Mouse (Mus musculus): ENCODE results near the gene Tm9sf2. TPM values are rescaled to one million over a fixed set of nuclear protein-coding genes. Genes with fewer than 3 reads are reported as not detected.

Gene Tm9sf2
- total and polyA plus RNA-seq, 3 experiments = 76.0 to 162 (median 131) TPM

DNA sequence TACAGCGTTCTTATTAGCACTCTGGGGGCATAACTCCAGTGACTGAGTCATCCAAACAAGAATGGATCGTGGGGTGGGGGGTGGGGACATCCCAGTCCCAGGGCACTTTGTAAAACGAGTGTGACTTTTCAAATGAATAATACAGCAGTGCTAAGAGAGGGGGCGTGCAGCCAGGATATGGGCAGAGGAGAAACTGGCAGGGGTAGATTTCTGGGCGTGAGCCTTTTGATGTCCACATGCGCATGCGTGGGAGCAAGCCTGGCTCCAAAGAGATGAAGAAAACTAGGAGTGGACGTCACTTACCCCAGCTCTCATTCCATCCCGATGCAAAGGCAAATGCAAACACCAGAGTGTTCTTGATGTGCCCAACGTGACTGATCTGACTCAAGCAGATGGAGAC, 32.5 kb upstream of the Tm9sf2 start:
- Histone ChIP-seq H3K9me3 (replicated peaks) (no peaks in the 10 kb centered on the region), H3K27me3 (ENCODE audit: insufficient read depth, low read length) (peaks cover 60% of the 10 kb centered on the region), H3K4me3 (ENCODE audit: low read depth, low read length) (no peak overlapping the region), H3K36me3 (replicated peaks) (no peaks in the 10 kb centered on the region), H3K4me1 (ENCODE audit: insufficient read depth, low read depth, low read length) (no peaks in the 10 kb centered on the region)
- ATAC-seq (ENCODE audit: extremely low read depth, insufficient number of reproducible peaks, low FRiP score, poor library complexity, severe bottlenecking) (no peak), DNase-seq (ENCODE audit: low spot score) (no peak)
- TF ChIP-seq CTCF (IDR thresholded peaks at IDR 0.05; ENCODE audit: low read depth, low read length) = no peak
- no peak for TF ChIP-seq GATA2 (IDR thresholded peaks at IDR 0.05; ENCODE audit: borderline replicate concordance, low read depth, low read length)
- no peak for TF ChIP-seq POLR2AphosphoS5 (IDR thresholded peaks at IDR 0.05; ENCODE audit: insufficient replicate concordance, low read depth, low read length)
- no peak for TF ChIP-seq TAL1 (conservative IDR thresholded peaks at IDR 0.05; ENCODE audit: low read depth, low read length)
- TF ChIP-seq GATA1 (IDR thresholded peaks at IDR 0.05; ENCODE audit: borderline replicate concordance, low read length) = no peak

- no peak for DNase-seq (ENCODE audit: low spot score)
- no peak for TF ChIP-seq TAL1 (conservative IDR thresholded peaks at IDR 0.05; ENCODE audit: low read depth, low read length)
- TF ChIP-seq GATA1 (IDR thresholded peaks at IDR 0.05; ENCODE audit: borderline replicate concordance, low read length) = no peak
- TF ChIP-seq POLR2AphosphoS5 (IDR thresholded peaks at IDR 0.05; ENCODE audit: insufficient replicate concordance, low read depth, low read length) = no peak
- no peak for TF ChIP-seq GATA2 (IDR thresholded peaks at IDR 0.05; ENCODE audit: borderline replicate concordance, low read depth, low read length)
- no peak for TF ChIP-seq CTCF (IDR thresholded peaks at IDR 0.05; ENCODE audit: low read depth, low read length)
- no peak overlapping the region for H3K4me3 ChIP-seq (ENCODE audit: low read depth, low read length)
Measured at GRCm38 (mm10) chr14:122075485-122076200, 31.2 kb upstream of the Tm9sf2 start.

GRCm38 (mm10) chr14:122077017-122077416, 29.8 kb upstream of the Tm9sf2 start:
- TF ChIP-seq TAL1 (conservative IDR thresholded peaks at IDR 0.05; ENCODE audit: low read depth, low read length) (no peak), CTCF (IDR thresholded peaks at IDR 0.05; ENCODE audit: low read depth, low read length) (no peak), GATA2 (IDR thresholded peaks at IDR 0.05; ENCODE audit: borderline replicate concordance, low read depth, low read length) (no peak), POLR2AphosphoS5 (IDR thresholded peaks at IDR 0.05; ENCODE audit: insufficient replicate concordance, low read depth, low read length) (no peak), GATA1 (IDR thresholded peaks at IDR 0.05; ENCODE audit: borderline replicate concordance, low read length) (no peak)
- Histone ChIP-seq H3K9me3 (replicated peaks) (no peaks in the 10 kb centered on the region), H3K27me3 (ENCODE audit: insufficient read depth, low read length) (peaks cover 50% of the 10 kb centered on the region), H3K4me1 (ENCODE audit: insufficient read depth, low read depth, low read length) (peaks cover 6% of the 10 kb centered on the region), H3K4me3 (ENCODE audit: low read depth, low read length) (no peak overlapping the region), H3K36me3 (replicated peaks) (no peaks in the 10 kb centered on the region)
- DNase-seq (ENCODE audit: low spot score) = no peak
- no peak for ATAC-seq (ENCODE audit: extremely low read depth, insufficient number of reproducible peaks, low FRiP score, poor library complexity, severe bottlenecking)

More at GRCm38 (mm10) chr14:122075485-122076200, 31.2 kb upstream of the Tm9sf2 start:
- H3K27me3 ChIP-seq (ENCODE audit: insufficient read depth, low read length) = peaks cover 48% of the 10 kb centered on the region
- no peak for ATAC-seq (ENCODE audit: extremely low read depth, insufficient number of reproducible peaks, low FRiP score, poor library complexity, severe bottlenecking)
- H3K4me1 ChIP-seq (ENCODE audit: insufficient read depth, low read depth, low read length) = peaks cover 6% of the 10 kb centered on the region
- H3K9me3 ChIP-seq (replicated peaks) = no peaks in the 10 kb centered on the region
- no peaks in the 10 kb centered on the region for H3K36me3 ChIP-seq (replicated peaks)

DNA sequence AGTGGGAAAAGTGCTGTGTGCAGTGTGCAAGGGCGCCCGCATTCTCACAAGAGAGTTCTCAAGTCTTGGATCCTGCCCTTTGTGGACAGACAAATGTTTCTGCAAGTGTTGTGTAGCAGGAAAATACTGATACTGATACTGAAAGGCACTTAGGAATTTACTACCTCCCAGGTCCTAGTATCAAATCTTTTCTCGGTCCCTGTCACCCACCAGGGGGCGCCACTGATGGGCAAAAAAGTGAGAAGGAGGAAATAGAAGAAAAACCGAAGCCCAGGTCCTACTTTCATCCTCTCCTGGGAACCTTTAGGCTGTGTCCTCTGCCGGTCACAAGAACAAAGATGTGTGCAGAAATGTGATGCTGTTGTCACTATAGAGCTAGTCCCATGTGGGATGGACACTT, 27.4 kb upstream of the Tm9sf2 start:
- Histone ChIP-seq H3K4me1 (ENCODE audit: insufficient read depth, low read depth, low read length) (peaks cover 6% of the 10 kb centered on the region), H3K27me3 (ENCODE audit: insufficient read depth, low read length) (peaks cover 32% of the 10 kb centered on the region), H3K9me3 (replicated peaks) (no peaks in the 10 kb centered on the region), H3K4me3 (ENCODE audit: low read depth, low read length) (no peak overlapping the region), H3K36me3 (replicated peaks) (no peaks in the 10 kb centered on the region)
- TF ChIP-seq CTCF (IDR thresholded peaks at IDR 0.05; ENCODE audit: low read depth, low read length) (peak; percentile 52), GATA1 (IDR thresholded peaks at IDR 0.05; ENCODE audit: borderline replicate concordance, low read length) (no peak)
- DNase-seq (ENCODE audit: low spot score) = no peak
- no peak for ATAC-seq (ENCODE audit: extremely low read depth, insufficient number of reproducible peaks, low FRiP score, poor library complexity, severe bottlenecking)

- DNase-seq (ENCODE audit: low spot score) (no peak), ATAC-seq (ENCODE audit: extremely low read depth, insufficient number of reproducible peaks, low FRiP score, poor library complexity, severe bottlenecking) (no peak)
- Histone ChIP-seq H3K36me3 (replicated peaks) (no peaks in the 10 kb centered on the region), H3K9me3 (replicated peaks) (no peaks in the 10 kb centered on the region), H3K4me3 (ENCODE audit: low read depth, low read length) (no peak overlapping the region), H3K4me1 (ENCODE audit: insufficient read depth, low read depth, low read length) (peaks cover 6% of the 10 kb centered on the region), H3K27me3 (ENCODE audit: insufficient read depth, low read length) (peaks cover 31% of the 10 kb centered on the region)
- TF ChIP-seq POLR2AphosphoS5 (IDR thresholded peaks at IDR 0.05; ENCODE audit: insufficient replicate concordance, low read depth, low read length) (no peak), TAL1 (conservative IDR thresholded peaks at IDR 0.05; ENCODE audit: low read depth, low read length) (no peak), CTCF (IDR thresholded peaks at IDR 0.05; ENCODE audit: low read depth, low read length) (no peak), GATA1 (IDR thresholded peaks at IDR 0.05; ENCODE audit: borderline replicate concordance, low read length) (no peak), GATA2 (IDR thresholded peaks at IDR 0.05; ENCODE audit: borderline replicate concordance, low read depth, low read length) (no peak)
Measured at GRCm38 (mm10) chr14:122079921-122080320, 26.9 kb upstream of the Tm9sf2 start.

- ATAC-seq (ENCODE audit: extremely low read depth, insufficient number of reproducible peaks, low FRiP score, poor library complexity, severe bottlenecking) = no peak
- no peaks in the 10 kb centered on the region for H3K9me3 ChIP-seq (replicated peaks)
- H3K36me3 ChIP-seq (replicated peaks) = no peaks in the 10 kb centered on the region
- no peak for DNase-seq (ENCODE audit: low spot score)
- no peak overlapping the region for H3K4me3 ChIP-seq (ENCODE audit: low read depth, low read length)
- no peak for TF ChIP-seq CTCF (IDR thresholded peaks at IDR 0.05; ENCODE audit: low read depth, low read length)
- TF ChIP-seq GATA1 (IDR thresholded peaks at IDR 0.05; ENCODE audit: borderline replicate concordance, low read length) = no peak
- no peak for TF ChIP-seq TAL1 (conservative IDR thresholded peaks at IDR 0.05; ENCODE audit: low read depth, low read length)
- no peak for TF ChIP-seq POLR2AphosphoS5 (IDR thresholded peaks at IDR 0.05; ENCODE audit: insufficient replicate concordance, low read depth, low read length)
- TF ChIP-seq GATA2 (IDR thresholded peaks at IDR 0.05; ENCODE audit: borderline replicate concordance, low read depth, low read length) = no peak
- H3K27me3 ChIP-seq (ENCODE audit: insufficient read depth, low read length) = peaks cover 30% of the 10 kb centered on the region
- H3K4me1 ChIP-seq (ENCODE audit: insufficient read depth, low read depth, low read length) = peaks cover 6% of the 10 kb centered on the region
Measured at GRCm38 (mm10) chr14:122081308-122081707, 25.5 kb upstream of the Tm9sf2 start.
